Mouse (Mus musculus) MEL (cell line): ENCODE measurements around the gene B3galt5. TPM values are rescaled to one million over a fixed set of nuclear protein-coding genes. Genes with fewer than 3 reads are reported as not detected.

ENCODE experiments used
- DNase-seq: peaks from one replicate; pipeline ENCODE4 v3.0.0; 2011; ENCODE audit warnings: low read depth, low spot score
- H3K27ac ChIP-seq: 2 replicates; pipeline ENCODE4 v1.5.1; 2012; ENCODE audit warnings: low read depth, mild to moderate bottlenecking, control low read depth, low read length, moderate library complexity; ENCODE audit not compliant: control insufficient read depth
- H3K27me3 ChIP-seq, 2 experiments: fragments of 150-350 bp in 1 of 2; sonication (generic) in 1 of 2; 2 replicates each; pipeline ENCODE4 v1.6.1; 2012; ENCODE audit warnings: low read length in 2 of 2, mild to moderate bottlenecking in 2 of 2, improper control_type of control experiment in 1 of 2, moderate library complexity in 1 of 2; ENCODE audit not compliant: insufficient read depth in 2 of 2, control insufficient read depth in 1 of 2
- H3K36me3 ChIP-seq, 2 experiments: 2 replicates each; pipeline ENCODE4 v1.6.1; 2012 to 2014; ENCODE audit warnings: low read length in 2 of 2, improper control_type of control experiment in 1 of 2, inconsistent platforms in 1 of 2, mild to moderate bottlenecking in 1 of 2; ENCODE audit not compliant: insufficient read depth in 2 of 2, control insufficient read depth in 1 of 2
- H3K4me1 ChIP-seq, 2 experiments: fragments of 150-350 bp in 1 of 2; sonication (generic) in 1 of 2; 2 replicates each; pipeline ENCODE4 v1.6.1; 2012; ENCODE audit warnings: low read length in 2 of 2, improper control_type of control experiment in 1 of 2, mild to moderate bottlenecking in 1 of 2; ENCODE audit not compliant: insufficient read depth in 2 of 2, control insufficient read depth in 1 of 2
- H3K4me3 ChIP-seq, 2 experiments: fragments of 150-350 bp in 1 of 2; sonication (generic) in 1 of 2; 2 replicates each; pipeline ENCODE4 v1.5.1; 2012; ENCODE audit warnings: low read depth in 2 of 2, low read length in 2 of 2, mild to moderate bottlenecking in 2 of 2, moderate library complexity in 2 of 2, control low read depth in 1 of 2, improper control_type of control experiment in 1 of 2; ENCODE audit not compliant: control insufficient read depth in 1 of 2, insufficient read depth in 1 of 2
- H3K79me2 ChIP-seq: 2 replicates; pipeline ENCODE4 v1.6.1; 2012; ENCODE audit warnings: mild to moderate bottlenecking, low read length, moderate library complexity; ENCODE audit not compliant: control insufficient read depth, poor library complexity, insufficient read depth
- H3K9ac ChIP-seq: 2 replicates; pipeline ENCODE4 v1.6.1; 2012; ENCODE audit warnings: low read depth, mild to moderate bottlenecking, control low read depth, low read length, moderate library complexity; ENCODE audit not compliant: control insufficient read depth, poor library complexity, severe bottlenecking
- H3K9me3 ChIP-seq: fragments of 150-350 bp; sonication (generic); replicated peaks from 2 replicates; pipeline ENCODE4 v1.6.1; 2012; ENCODE audit warnings: mild to moderate bottlenecking, low read length, improper control_type of control experiment, moderate library complexity; ENCODE audit not compliant: insufficient read depth
- BHLHE40 ChIP-seq: IDR thresholded peaks from 2 replicates; pipeline ENCODE4 v1.6.1; 2012; ENCODE audit warnings: low read depth, mild to moderate bottlenecking, inconsistent platforms, low read length, improper control_type of control experiment, borderline replicate concordance
- CHD1 ChIP-seq: IDR thresholded peaks from 2 replicates; pipeline ENCODE4 v1.6.1; 2012; ENCODE audit warnings: low read depth, mild to moderate bottlenecking, inconsistent platforms, low read length, improper control_type of control experiment
- CHD2 ChIP-seq: IDR thresholded peaks from 2 replicates; pipeline ENCODE4 v1.6.1; 2011; ENCODE audit warnings: low read length, improper control_type of control experiment
- CTCF ChIP-seq, 3 experiments: IDR thresholded peaks in 2 of 3; conservative IDR thresholded peaks in 1 of 3; 2 replicates each; pipeline ENCODE4 v1.5.1; 2011 to 2012; ENCODE audit warnings: low read length in 3 of 3, low read depth in 2 of 3, mild to moderate bottlenecking in 2 of 3, improper control_type of control experiment in 1 of 3, inconsistent platforms in 1 of 3, mixed read lengths in 1 of 3, moderate library complexity in 1 of 3; ENCODE audit not compliant: control insufficient read depth in 1 of 3, insufficient read depth in 1 of 3, poor library complexity in 1 of 3, severe bottlenecking in 1 of 3
- E2F4 ChIP-seq: IDR thresholded peaks from 2 replicates; pipeline ENCODE4 v1.6.1; 2011; ENCODE audit warnings: low read depth, low read length, improper control_type of control experiment, borderline replicate concordance
- EP300 ChIP-seq, 2 experiments: IDR thresholded peaks; 2 replicates each; pipeline ENCODE4 v1.6.1; 2011; ENCODE audit warnings: improper control_type of control experiment in 2 of 2, low read length in 2 of 2, low read depth in 1 of 2, mild to moderate bottlenecking in 1 of 2
- ETS1 ChIP-seq: IDR thresholded peaks from 2 replicates; pipeline ENCODE4 v1.6.1; 2012; ENCODE audit warnings: low read depth, mild to moderate bottlenecking, inconsistent platforms, low read length, improper control_type of control experiment, moderate library complexity
- GABPA ChIP-seq: IDR thresholded peaks from 2 replicates; pipeline ENCODE4 v1.6.1; 2012; ENCODE audit warnings: low read depth, mild to moderate bottlenecking, inconsistent platforms, low read length, improper control_type of control experiment, moderate library complexity
- GATA1 ChIP-seq: IDR thresholded peaks from 2 replicates; pipeline ENCODE4 v1.6.1; 2011; ENCODE audit warnings: low read depth, low read length, improper control_type of control experiment
- JUND ChIP-seq: IDR thresholded peaks from 2 replicates; pipeline ENCODE4 v1.6.1; 2011; ENCODE audit warnings: low read depth, mild to moderate bottlenecking, improper control_type of control experiment, low read length
- KAT2A ChIP-seq: conservative IDR thresholded peaks from 2 replicates; pipeline ENCODE4 v1.6.1; 2012; ENCODE audit warnings: low read depth, low read length, improper control_type of control experiment, inconsistent platforms
- MAFK ChIP-seq: IDR thresholded peaks from 2 replicates; pipeline ENCODE4 v1.6.1; 2011; ENCODE audit warnings: low read depth, mild to moderate bottlenecking, low read length, improper control_type of control experiment, borderline replicate concordance
- MAX ChIP-seq: IDR thresholded peaks from 2 replicates; pipeline ENCODE4 v1.6.1; 2011; ENCODE audit warnings: low read length, improper control_type of control experiment
- MAZ ChIP-seq: IDR thresholded peaks from 2 replicates; pipeline ENCODE4 v1.6.1; 2012; ENCODE audit warnings: low read depth, mild to moderate bottlenecking, inconsistent platforms, low read length, improper control_type of control experiment
- MEF2A ChIP-seq: IDR thresholded peaks from 2 replicates; pipeline ENCODE4 v1.6.1; 2014; ENCODE audit warnings: low read depth, mild to moderate bottlenecking, inconsistent platforms, low read length, improper control_type of control experiment; ENCODE audit not compliant: poor library complexity, insufficient replicate concordance, severe bottlenecking; ENCODE audit errors: extremely low read depth
- MYB ChIP-seq: IDR thresholded peaks from 2 replicates; pipeline ENCODE4 v1.6.1; 2011; ENCODE audit warnings: mild to moderate bottlenecking, low read depth, low read length, improper control_type of control experiment
- MYC ChIP-seq: IDR thresholded peaks from 2 replicates; pipeline ENCODE4 v1.6.1; 2011; ENCODE audit warnings: low read depth, mild to moderate bottlenecking, low read length, improper control_type of control experiment, moderate library complexity
- NELFE ChIP-seq: IDR thresholded peaks from 2 replicates; pipeline ENCODE4 v1.6.1; 2011; ENCODE audit warnings: low read depth, low read length, improper control_type of control experiment
- NRF1 ChIP-seq: IDR thresholded peaks from 2 replicates; pipeline ENCODE4 v1.6.1; 2014; ENCODE audit warnings: low read depth, mild to moderate bottlenecking, inconsistent platforms, low read length, improper control_type of control experiment, moderate library complexity; ENCODE audit not compliant: poor library complexity, insufficient read depth, severe bottlenecking
- POLR2A ChIP-seq, 2 experiments: IDR thresholded peaks; 2 replicates each; pipeline ENCODE4 v1.6.1; 2011 to 2012; ENCODE audit warnings: low read length in 2 of 2, mild to moderate bottlenecking in 2 of 2, control low read depth in 1 of 2, improper control_type of control experiment in 1 of 2, low read depth in 1 of 2, moderate library complexity in 1 of 2; ENCODE audit not compliant: control insufficient read depth in 1 of 2, insufficient read depth in 1 of 2, poor library complexity in 1 of 2
- POLR2AphosphoS2 ChIP-seq: IDR thresholded peaks from 2 replicates; pipeline ENCODE4 v1.6.1; 2011; ENCODE audit warnings: low read length, improper control_type of control experiment
- POLR2AphosphoS5 ChIP-seq: IDR thresholded peaks from 2 replicates; pipeline ENCODE4 v1.6.1; 2012; ENCODE audit warnings: low read depth, borderline replicate concordance, mild to moderate bottlenecking, inconsistent platforms, low read length, moderate library complexity, mixed read lengths
- RAD21 ChIP-seq: IDR thresholded peaks from 2 replicates; pipeline ENCODE4 v1.6.1; 2011; ENCODE audit warnings: mild to moderate bottlenecking, low read depth, low read length, improper control_type of control experiment
- RCOR1 ChIP-seq: IDR thresholded peaks from 2 replicates; pipeline ENCODE4 v1.6.1; 2012; ENCODE audit warnings: low read depth, mild to moderate bottlenecking, inconsistent platforms, low read length, improper control_type of control experiment
- SIN3A ChIP-seq: IDR thresholded peaks from 2 replicates; pipeline ENCODE4 v1.6.1; 2012; ENCODE audit warnings: low read length, improper control_type of control experiment, inconsistent platforms
- SMC3 ChIP-seq: IDR thresholded peaks from 2 replicates; pipeline ENCODE4 v1.6.1; 2011; ENCODE audit warnings: low read depth, low read length, improper control_type of control experiment
- TAL1 ChIP-seq: IDR thresholded peaks from 2 replicates; pipeline ENCODE4 v1.6.1; 2012; ENCODE audit warnings: mild to moderate bottlenecking, inconsistent platforms, low read length, moderate library complexity, mixed read lengths
- TBP ChIP-seq: IDR thresholded peaks from 2 replicates; pipeline ENCODE4 v1.8.0; 2011; ENCODE audit warnings: low read depth, low read length, improper control_type of control experiment
- TCF12 ChIP-seq: IDR thresholded peaks from 2 replicates; pipeline ENCODE4 v1.6.1; 2014; ENCODE audit warnings: low read depth, mild to moderate bottlenecking, inconsistent platforms, low read length, improper control_type of control experiment, moderate library complexity
- UBTF ChIP-seq: IDR thresholded peaks from 2 replicates; pipeline ENCODE4 v1.6.1; 2012; ENCODE audit warnings: low read depth, mild to moderate bottlenecking, inconsistent platforms, low read length, improper control_type of control experiment, moderate library complexity, borderline replicate concordance; ENCODE audit not compliant: insufficient read depth
- USF2 ChIP-seq, 2 experiments: IDR thresholded peaks; 2 replicates each; pipeline ENCODE4 v1.6.1; 2011 to 2012; ENCODE audit warnings: improper control_type of control experiment in 2 of 2, low read length in 2 of 2, borderline replicate concordance in 1 of 2, inconsistent platforms in 1 of 2, low read depth in 1 of 2, mild to moderate bottlenecking in 1 of 2; ENCODE audit not compliant: insufficient read depth in 1 of 2
- ZC3H11A ChIP-seq: IDR thresholded peaks from 2 replicates; pipeline ENCODE4 v1.6.1; 2012; ENCODE audit warnings: low read depth, mild to moderate bottlenecking, inconsistent platforms, low read length, improper control_type of control experiment
- ZKSCAN1 ChIP-seq: IDR thresholded peaks from 2 replicates; pipeline ENCODE4 v1.6.1; 2012; ENCODE audit warnings: low read depth, mild to moderate bottlenecking, inconsistent platforms, low read length, improper control_type of control experiment, moderate library complexity
- ZMIZ1 ChIP-seq: IDR thresholded peaks from 2 replicates; pipeline ENCODE4 v1.6.1; 2012; ENCODE audit warnings: low read depth, mild to moderate bottlenecking, inconsistent platforms, low read length, improper control_type of control experiment, moderate library complexity
- ZNF384 ChIP-seq: IDR thresholded peaks from 2 replicates; pipeline ENCODE4 v1.6.1; 2012; ENCODE audit warnings: low read depth, mild to moderate bottlenecking, inconsistent platforms, low read length, improper control_type of control experiment
- polyA plus RNA-seq, 2 experiments: library from polyadenylated mRNA; stranded (reverse) in 1 of 2; unstranded in 1 of 2; fragments of >175 nt in 1 of 2; fragments of >200 nt in 1 of 2; gene quantifications; 2 replicates each; pipeline versions ENCODE4 v1.2.1 to v1.2.4; 2012; ENCODE audit warnings: low replicate concordance in 2 of 2, low read depth in 1 of 2; ENCODE audit not compliant: insufficient read length in 2 of 2, insufficient read depth in 1 of 2, missing spikeins in 1 of 2
- total RNA-seq: library from RNA; depleted of rRNA; stranded (reverse); fragments of 300-350 nt; gene quantifications from 2 replicates; pipeline ENCODE4 v1.2.3, GENCODE M21; 2012

B3galt5 gene
- total and polyA plus RNA-seq, 3 experiments: not detected

- peak within 1 kb of the TSS; percentile 29 for H3K27ac ChIP-seq
- peaks cover 0 to 6% of the 10 kb centered on the region in 2 experiments; a peak in 2 of 4 replicates for H3K36me3 ChIP-seq
- no peaks in the 10 kb centered on the region; the same call in 1 of the 2 replicates for H3K79me2 ChIP-seq
- peak; percentile 99 for DNase-seq
- no peaks in the 10 kb centered on the region for H3K27me3 ChIP-seq
- peak within 1 kb of the TSS; percentile 78 for H3K9ac ChIP-seq
- H3K9me3 ChIP-seq: no peaks in the 10 kb centered on the region
- H3K4me1 ChIP-seq: peaks cover 0 to 4% of the 10 kb centered on the region in 2 experiments; a peak in 2 of 4 replicates
- peak within 1 kb of the TSS; percentile 72 to 80 for H3K4me3 ChIP-seq
- TF ChIP-seq MEF2A (no peak), MYB (no peak), ZNF384 (no peak), SMC3 (no peak), E2F4 (no peak), NRF1 (peak; percentile 82), KAT2A (no peak; the same call in 1 of the 2 replicates), CHD1 (no peak), MYC (no peak), UBTF (no peak), MAFK (no peak), JUND (no peak), NELFE (peak; percentile 95), USF2 (IDR thresholded peaks at IDR 0.05; ENCODE audit: borderline replicate concordance in 1 of 2, insufficient read depth in 1 of 2, low read depth in 1 of 2, low read length in 2 of 2) (no peak), TBP (0 out of 2 replicates have a peak, but pooled peaks have one; percentile 47), ZC3H11A (no peak), MAZ (0 out of 2 replicates have a peak, but pooled peaks have one; percentile 16), ZMIZ1 (peak; percentile 86), POLR2AphosphoS5 (no peak), GABPA (no peak), CTCF (IDR thresholded peaks at IDR 0.05 in 2 of 3, conservative IDR thresholded peaks at IDR 0.05 in 1 of 3; ENCODE audit: control insufficient read depth in 1 of 3, insufficient read depth in 1 of 3, low read depth in 2 of 3, low read length in 3 of 3, poor library complexity in 1 of 3, severe bottlenecking in 1 of 3) (no peak), TAL1 (no peak), POLR2A (IDR thresholded peaks at IDR 0.05; ENCODE audit: control insufficient read depth in 1 of 2, insufficient read depth in 1 of 2, low read depth in 1 of 2, low read length in 2 of 2, poor library complexity in 1 of 2) (peak; percentile 60 to 97), ETS1 (no peak), TCF12 (peak; percentile 49; the same call in 1 of the 2 replicates), ZKSCAN1 (no peak), CHD2 (no peak), RAD21 (no peak), SIN3A (peak; percentile 95), BHLHE40 (no peak), MAX (no peak), GATA1 (no peak), POLR2AphosphoS2 (peak; percentile 93), EP300 (IDR thresholded peaks at IDR 0.05; ENCODE audit: low read depth in 1 of 2, low read length in 2 of 2) (no peak), RCOR1 (no peak)
Measured at GRCm38 (mm10) chr16:96191531-96192506, 43.8 kb upstream of the B3galt5 start, which contains the start of gene Lca5l. TSS of gene Lca5l (minus strand) at chr16:96192271.
